Mouse (Mus musculus) MEL-GATA-1-ER (cell line): ENCODE data around the gene Scg5.

ENCODE experiments used
- DNase-seq: peaks from one replicate; pipeline ENCODE4 v3.0.0-alpha.2; 2012; ENCODE audit warnings: low read depth; ENCODE audit errors: extremely low read depth

The Scg5 gene

DNA sequence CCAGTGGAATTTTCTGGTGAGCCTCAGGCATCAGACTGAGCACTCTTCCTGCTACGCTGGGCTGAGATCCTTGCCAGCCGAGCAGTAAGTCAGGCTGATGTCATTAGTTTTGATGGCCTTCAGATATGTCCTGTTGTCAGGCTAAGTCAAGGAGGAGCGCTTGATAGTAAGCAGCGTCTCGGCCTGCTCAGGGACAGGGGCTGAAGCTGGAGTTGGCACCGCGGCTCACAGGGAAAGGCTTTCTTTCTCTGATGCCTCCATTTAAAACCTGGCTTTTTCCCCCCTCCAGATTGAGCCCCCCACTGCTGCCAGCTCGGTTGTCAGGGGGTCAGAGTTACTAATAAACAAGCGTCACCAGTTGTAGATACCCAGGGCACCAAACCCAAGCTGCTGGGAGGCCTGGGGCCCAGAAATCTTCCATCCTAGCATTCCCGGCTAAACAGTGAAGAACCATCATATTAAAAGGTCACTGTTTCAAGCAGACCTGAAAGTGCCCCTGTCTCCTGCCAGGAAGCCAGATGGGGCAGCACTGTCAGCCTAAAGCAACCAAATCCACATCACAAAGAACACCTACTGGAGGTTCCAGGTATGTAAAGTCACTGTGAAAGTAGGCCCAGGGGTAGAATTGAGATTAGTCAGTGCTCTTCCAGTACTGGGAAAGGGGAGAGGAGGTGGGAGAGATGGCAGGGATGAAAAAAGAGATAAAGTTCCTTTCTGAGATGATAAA is 21.9 kb downstream of the Scg5 start:
- DNase-seq = no peak

DNA sequence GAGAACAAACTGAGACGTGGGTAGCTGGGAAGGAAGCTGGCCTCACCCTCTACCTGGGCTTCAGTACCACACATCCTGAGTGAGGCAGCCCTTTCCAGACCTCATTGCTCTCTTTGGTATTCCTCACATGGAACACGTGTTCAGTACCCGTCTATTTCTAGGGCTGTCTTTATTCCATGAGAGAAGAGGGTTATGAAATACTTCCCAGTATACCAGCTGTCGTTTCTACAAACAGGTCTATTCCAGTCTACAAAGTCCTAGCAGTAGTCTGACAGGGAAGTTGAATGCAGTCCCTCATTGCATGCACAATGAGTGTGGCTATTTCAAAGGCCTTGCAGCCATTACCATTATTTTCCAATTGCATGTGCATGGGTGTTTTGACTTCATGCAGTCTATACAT is 23.2 kb downstream of the Scg5 start:
- DNase-seq = no peak

DNA sequence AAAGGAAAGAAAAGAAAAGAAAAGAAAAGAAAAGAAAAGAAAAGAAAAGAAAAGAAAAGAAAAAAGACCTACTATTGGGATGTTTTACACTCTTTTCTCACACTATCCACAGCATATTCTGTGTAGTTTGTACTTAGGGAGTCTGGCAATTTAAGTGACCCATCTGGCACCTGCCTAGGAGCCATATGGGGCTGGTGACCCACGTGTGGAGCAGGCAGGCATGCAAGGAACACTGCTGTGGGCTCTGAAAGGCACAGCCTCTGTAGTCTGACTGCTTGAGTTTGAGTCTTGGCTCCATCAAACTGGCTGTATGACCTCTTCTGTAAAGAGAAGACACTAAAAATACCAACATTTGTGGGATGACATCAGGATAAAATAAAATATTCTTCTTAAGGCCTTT is 25.2 kb downstream of the Scg5 start:
- no peak for DNase-seq

DNA sequence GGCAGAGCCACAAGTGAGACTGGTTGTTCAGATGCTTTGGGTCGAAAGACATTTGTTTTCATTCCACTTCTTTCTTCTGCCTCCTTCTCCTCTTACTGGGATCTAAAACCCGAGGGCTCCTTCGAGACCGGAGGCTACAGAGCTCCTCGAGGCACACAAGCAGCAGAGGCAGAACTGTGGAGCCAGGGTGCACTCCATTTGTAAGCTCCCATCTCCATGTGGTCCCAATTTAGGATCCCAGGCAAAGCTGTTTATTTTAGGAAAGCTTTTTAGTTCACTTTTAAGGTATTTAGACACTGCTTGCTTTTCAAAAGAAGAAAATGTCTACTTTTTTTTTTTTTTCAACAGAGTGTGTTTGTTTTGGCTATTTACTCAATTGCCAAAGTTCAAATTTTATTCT is 28.1 kb downstream of the Scg5 start:
- no peak for DNase-seq

DNA sequence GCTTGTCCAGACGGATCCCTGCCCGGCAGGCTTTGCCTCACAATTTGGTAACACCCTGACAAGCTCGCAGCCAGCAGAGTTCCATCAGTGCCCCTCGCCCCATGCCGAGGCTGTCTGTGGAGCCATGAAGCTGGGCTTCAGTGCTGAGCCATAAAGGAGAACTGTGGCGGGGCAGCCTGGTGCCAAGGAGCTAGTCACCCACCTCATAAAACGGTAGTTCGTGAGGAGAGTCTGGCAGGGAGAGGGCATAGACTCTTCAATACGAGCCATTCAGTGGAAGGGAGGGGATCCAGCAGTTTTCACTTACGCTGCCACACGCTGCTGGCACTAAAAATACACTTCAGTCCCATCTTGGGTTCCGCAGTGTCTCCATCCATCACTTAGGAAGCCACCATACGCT is 30.3 kb downstream of the Scg5 start:
- DNase-seq = no peak

DNA sequence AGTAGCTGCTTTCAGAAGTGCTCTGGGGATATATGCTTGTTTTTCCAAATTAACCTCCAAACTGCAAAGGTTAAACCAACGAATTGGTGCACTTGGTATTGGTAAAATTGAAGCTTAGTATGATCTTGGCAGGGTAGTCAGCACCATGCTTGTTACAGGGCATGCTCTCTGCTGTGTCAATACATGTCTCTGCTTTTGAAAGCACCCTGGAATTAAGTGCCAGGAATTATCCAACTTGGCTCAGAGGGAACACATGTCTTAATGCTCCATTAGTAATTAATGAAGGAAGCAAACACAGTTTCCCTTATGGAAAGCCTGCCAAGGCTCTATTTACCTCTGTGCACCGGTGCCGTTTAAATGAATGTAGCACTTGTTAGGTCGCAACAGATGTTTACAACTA is 33.7 kb downstream of the Scg5 start:
- no peak for DNase-seq

DNA sequence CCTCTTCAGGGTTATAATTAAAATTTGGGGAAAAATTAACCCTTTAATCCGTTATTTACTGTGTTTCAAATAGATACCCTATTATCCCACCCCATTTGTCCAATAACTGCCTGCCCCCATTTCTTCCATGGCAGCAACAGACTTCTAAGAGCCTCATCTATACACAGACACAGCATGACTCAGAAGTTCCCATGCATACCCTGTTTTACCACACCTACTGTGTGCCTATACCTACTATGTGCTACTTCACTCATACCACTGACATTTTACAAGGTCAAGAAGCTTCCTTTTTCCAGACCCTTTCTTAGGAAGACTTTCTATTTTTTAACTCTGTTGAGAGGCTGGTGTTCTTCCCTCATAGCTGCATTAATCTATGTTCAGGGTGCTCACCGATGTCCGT is 35.4 kb downstream of the Scg5 start:
- DNase-seq = no peak

DNA sequence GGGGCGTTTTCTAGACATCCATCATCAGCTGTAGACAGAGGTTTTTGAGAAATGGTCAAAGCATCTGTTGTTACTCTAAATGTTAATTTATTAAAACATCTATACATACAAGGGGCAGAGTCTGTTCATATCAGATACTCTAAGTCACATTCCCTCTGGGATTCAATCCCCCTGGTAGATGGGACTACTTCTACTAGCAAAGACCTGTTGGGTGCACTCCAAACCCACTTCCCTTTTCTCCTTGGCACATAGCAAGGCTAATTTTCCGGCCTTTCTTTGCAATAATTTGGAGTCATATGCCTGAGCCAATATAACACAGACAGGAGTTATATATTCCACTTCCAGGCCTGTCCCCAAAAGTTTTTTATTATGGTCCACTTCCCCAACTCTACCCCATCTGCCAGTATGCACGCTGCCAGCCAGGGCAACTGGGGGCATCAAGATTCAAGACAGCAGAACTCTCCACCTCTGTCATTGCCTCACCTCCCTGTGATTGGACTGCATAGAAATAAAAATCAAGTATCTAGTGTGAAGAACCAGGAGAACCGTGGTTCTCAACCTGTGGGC is 40.0 kb downstream of the Scg5 start:
- no peak for DNase-seq

DNA sequence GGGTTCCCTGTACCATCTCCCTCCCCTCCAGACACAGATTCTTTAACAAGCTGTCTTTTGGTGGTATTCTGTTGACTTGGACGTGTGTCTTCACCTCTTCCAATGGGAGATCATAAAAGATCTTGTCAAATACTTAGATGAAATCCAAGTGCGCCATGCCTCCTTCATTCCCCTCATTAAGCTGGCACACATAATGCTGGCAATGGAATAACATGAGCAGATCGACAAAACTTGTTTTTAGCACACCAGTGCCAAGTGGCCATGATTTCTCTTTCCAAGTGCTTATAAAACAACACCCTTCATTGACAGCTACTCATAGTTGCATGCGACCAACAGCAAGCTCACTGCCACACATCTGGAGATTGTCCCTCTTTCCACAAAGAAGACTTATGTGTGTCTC is 41.0 kb downstream of the Scg5 start:
- no peak for DNase-seq

DNA sequence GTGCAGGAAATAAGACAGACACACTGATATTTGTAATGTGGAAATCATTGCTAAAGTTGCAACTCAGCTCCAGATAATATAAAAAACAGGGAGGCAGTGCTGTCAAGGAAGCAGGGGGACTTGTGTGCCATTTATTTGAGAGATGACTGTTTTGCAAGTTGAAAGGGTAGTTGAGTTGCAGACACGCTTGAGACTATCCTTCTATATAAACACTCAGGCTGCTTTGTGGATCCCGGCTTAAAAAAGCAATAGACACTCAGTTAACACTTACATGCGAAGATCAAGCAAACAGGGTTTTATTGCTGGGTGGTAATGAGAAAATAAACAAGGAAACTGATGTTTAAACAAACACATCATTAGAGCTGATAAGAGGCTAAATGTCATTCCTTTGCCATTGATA is 44.1 kb downstream of the Scg5 start:
- no peak for DNase-seq

DNA sequence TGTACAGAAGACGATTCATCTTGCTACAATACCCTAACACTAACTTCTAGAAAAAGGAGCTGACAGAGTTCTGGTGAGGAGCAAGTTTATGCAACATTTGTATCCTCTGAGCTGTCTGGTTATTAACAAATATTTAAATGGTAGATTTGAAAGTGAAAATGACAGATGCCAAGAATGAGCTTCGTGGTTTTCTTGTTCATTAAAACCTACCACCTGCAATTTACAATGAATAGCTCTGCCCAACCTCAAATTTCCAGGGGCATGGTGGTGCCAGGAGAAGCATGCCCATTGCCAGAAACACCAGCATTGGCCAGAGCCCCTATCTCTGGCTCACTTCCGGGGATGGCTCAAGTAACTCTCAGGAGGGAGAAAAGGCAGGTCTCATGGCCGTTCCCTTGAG is 47.4 kb downstream of the Scg5 start:
- no peak for DNase-seq

DNA sequence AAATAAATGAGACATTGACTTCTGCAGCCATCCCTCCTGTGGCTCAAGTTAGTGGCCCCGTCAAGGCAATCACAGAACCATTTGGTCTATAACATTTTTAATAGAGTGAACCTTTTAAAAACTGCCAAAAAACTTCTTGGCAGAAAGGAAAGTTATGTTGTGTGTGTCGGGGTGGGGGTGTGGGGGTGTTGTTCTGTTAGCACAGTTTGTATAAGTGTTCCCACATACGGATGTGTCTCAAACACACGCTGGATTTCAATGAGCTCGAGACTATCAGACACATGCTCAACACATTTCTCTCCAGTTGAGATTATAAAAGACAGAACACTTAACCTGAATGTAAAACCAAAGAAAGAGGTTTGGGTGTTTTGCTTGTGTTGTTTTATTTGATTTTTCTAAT is 47.8 kb downstream of the Scg5 start:
- no peak for DNase-seq

DNA sequence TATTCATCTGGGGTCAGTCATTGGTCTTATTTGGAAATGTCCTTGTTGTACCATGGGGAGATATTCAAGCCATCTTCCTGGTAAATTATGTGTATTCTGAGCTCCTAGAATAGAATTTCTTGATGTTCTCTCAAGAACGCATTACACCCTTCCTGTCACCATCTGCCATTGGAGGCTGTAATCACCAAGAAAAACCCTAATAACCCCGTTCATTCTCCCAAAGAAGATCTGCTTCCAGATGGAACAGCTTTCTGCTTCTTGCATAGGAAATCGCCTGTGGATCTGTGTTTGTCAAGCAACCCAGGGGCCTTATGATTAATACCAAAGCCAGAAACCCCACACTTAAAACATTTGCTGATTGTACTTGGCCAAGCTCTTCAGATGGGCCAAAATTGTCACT is 49.6 kb downstream of the Scg5 start:
- DNase-seq = no peak

DNA sequence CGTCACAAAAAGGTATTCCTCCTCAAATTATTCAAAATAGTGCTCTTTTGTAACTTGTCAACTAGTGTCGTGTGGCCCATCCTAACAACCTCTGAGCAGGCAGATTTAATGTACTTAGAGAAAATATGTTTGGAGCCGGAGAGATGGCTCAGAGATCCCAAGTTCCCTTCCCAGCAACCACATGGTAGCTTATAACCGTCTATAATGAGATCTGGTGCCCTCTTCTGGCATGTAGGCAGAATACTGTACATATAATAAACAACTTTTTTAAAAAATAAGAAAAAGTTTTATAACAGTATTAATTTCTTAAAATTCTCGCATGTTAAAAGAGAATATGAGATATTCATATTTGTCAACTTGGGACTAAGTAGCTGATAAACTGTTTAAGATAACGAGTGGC is 50.9 kb downstream of the Scg5 start:
- no peak for DNase-seq

DNA sequence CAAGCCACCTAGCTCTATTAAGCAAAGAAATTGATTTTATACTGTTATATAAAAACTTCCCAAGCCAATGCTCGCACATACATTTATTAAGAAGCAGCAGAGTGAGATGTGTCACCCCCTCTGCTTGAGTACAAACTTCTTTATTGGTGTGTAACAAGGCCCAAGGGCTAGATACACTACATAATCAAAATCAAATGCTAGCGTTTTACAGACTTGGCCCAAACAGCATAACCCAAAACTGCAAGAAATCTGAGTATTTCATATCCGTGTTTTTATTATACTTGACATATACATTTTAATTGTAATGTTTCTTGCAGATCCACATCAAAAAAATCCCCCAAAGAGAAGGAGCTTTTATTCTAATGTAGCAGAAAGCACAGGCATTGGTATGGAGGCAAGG is 52.6 kb downstream of the Scg5 start:
- DNase-seq = no peak

DNA sequence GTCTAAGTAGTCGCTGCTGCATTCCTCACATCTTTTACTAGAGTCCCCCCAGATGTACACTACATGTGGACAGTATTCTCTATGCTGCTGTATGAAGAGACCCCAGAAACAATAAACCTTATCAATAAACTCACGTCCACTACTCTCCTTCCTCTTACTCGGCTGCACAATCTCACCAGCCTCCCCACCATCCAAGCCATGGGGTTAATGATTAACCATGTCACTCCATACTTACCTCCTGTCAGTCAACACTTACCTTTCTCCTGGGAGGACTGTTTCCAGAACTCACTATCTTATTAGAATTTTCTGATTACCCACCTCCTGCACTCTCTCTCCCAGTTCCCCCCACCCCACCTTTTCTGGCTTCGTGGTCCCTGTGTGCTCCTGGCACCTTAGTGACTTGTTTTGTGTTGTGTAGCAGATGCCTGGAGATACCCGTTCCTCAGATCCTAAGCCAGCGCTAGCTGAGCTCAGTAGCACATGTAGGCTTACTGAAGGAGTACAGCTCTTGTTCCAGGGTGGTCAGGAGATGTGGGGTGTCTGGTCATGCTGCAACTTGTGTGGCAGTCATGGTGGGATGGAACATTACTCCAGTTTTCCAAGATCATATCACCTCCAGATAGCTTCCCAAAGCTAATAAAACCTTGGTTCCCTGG is 54.6 kb downstream of the Scg5 start:
- no peak for DNase-seq

DNA sequence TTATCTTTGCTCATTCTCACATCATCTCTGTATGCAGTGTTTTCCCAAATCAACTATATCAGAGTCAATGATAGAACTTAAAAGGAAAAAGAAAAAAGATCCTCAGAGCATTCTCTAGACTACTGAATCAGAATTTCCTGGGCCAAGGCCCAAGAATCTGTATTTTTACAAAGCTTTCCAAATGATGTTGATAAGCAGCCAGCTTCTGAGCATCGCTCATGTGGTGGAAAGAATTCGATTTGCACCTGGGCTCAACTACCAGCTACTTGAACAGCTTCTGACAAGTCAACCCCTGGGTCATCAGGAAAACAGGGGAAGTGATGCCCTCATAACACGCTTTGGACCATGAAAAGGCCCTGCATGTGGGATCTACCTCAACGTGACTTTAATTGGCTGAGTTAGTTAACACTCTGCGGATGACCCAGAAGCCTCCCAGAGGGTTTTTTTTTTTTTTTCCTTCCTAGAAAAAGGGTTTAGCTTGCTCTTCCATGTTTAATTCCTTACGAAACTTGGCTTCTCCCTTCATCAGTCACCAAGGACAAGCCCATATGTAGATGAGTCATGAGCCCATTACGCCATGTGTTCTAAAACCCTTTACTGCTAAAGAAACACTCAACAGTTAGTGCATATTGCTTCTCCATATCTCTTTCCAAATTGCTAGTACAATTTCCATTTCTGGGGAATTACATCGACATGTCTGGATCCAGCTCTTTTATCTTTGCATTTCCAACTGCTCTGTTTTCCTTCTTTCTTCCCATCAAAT is 60.2 kb downstream of the Scg5 start:
- DNase-seq = no peak

DNA sequence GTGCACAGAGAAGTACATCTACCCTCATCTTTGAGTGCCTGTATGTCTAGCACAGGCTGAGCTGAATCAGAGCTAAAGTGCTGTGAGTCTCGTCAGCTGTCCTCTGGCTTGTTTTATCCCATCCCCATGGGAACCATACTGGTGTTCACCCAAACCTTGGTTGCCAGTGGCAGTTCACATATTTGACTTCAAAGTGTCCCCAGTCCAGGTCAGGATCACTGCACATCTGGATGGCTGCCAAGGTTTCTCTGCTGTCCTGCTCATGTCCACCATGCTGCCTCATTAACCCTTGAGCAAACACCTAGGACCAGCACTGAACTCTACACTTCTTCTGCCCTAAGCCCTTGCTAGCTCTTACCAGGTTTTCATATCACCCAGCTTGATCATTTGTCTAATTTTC is 63.0 kb downstream of the Scg5 start:
- no peak for DNase-seq

DNA sequence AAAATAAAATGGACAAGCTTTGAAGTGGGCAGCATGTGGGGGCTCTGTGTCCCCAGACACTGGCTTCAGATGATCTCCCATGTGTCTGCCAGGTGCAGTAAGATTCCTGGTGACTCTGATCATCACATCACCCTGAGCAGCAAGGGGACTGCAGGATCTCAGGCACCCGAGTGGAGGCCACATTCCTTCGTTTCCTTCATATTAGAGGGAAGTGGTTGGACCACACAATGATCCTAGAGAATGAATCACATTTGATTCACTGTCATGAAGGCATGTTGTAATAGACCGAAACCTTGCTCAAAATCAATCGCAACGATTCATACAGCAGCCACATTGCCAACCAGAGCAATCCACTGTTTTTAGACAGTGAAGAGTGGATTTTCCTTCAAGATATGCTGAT is 64.0 kb downstream of the Scg5 start:
- DNase-seq = no peak

DNA sequence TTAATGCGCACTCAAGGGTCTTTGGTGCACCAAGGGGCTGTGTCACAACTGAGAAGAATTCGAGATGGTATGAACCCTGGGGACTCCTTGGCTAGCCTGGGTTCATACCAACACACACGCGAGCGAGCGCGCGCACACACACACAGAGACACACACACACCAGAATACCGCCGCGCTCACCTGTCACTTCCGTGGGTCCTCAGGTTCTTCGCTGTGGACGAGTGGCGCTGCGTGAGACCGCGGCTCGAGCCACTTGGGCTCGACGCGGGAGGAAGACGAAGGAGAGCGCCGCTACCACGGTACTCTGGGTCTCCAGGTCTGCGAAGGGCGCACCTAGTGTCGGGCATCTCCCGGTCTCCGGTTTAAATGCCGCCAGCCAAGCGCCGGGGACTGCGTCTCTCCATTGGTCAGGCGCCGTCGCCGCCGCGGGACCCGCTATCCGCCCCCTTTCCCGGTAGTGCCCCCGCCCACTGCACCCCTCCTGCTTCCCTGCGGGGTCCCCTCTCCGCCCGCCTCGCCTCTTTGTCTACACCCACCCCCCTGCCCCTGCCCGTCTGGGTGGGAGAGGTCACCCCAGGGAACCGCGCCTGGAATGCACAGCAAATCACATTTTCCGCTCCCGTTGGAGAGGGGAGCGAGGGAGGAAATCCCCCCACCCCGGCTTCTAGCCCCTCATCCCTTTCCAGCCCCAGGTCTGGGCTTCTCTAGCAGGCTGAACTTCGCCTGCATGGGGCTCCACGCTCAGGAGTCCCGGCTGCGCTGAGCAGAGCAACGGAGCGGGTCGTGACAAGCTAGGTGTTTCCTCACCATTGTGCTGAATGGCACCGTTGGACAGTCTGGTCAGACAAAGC is 70.4 kb downstream of the Scg5 start, which contains the start of gene Grem1:
TSS of gene Grem1 (minus strand) at position 336 of the 851 bp plus-strand sequence.
- no peak for DNase-seq
